Mouse (Mus musculus): ENCODE data around the gene Rbfox3.
A peak's percentile ranks its signal among the peaks of the same experiment; 100 is the strongest.

Rbfox3 gene

GRCm38 (mm10) chr11:118760296-118760988 lies 151.0 kb downstream of the Rbfox3 start:
- DNase-seq (ENCODE audit: low spot score in 2 of 2), result no peak

GRCm38 (mm10) chr11:118759228-118759627 lies 152.2 kb downstream of the Rbfox3 start:
- no peak for DNase-seq (ENCODE audit: low spot score in 2 of 2)

GRCm38 (mm10) chr11:118758277-118758990 lies 153.0 kb downstream of the Rbfox3 start:
- DNase-seq (ENCODE audit: low spot score in 2 of 2), result no peak

- DNase-seq (ENCODE audit: low spot score in 2 of 2), result no peak
Observed at GRCm38 (mm10) chr11:118757488-118757887, 153.9 kb downstream of the Rbfox3 start.

- no peak for DNase-seq (ENCODE audit: low spot score in 2 of 2)
Observed at GRCm38 (mm10) chr11:118755003-118755402, 156.4 kb downstream of the Rbfox3 start.

- no peak for DNase-seq (ENCODE audit: low spot score in 2 of 2)
Observed at GRCm38 (mm10) chr11:118754535-118754934, 156.9 kb downstream of the Rbfox3 start.

GRCm38 (mm10) chr11:118751879-118752616 lies 159.3 kb downstream of the Rbfox3 start:
- DNase-seq (ENCODE audit: low spot score in 2 of 2), result no peak

GRCm38 (mm10) chr11:118750745-118751330 lies 160.6 kb downstream of the Rbfox3 start:
- no peak for DNase-seq (ENCODE audit: low spot score in 2 of 2)

- no peak for DNase-seq (ENCODE audit: low spot score in 2 of 2)
Observed at GRCm38 (mm10) chr11:118749541-118749940, 161.9 kb downstream of the Rbfox3 start.

GRCm38 (mm10) chr11:118748622-118749021 lies 162.8 kb downstream of the Rbfox3 start:
- DNase-seq (ENCODE audit: low spot score in 2 of 2), result no peak

- no peak for DNase-seq (ENCODE audit: low spot score in 2 of 2)
Observed at GRCm38 (mm10) chr11:118745279-118745678, 166.1 kb downstream of the Rbfox3 start.

GRCm38 (mm10) chr11:118744782-118745181 lies 166.6 kb downstream of the Rbfox3 start:
- peak; percentile 45 to 53 for DNase-seq (ENCODE audit: low spot score in 2 of 2)

GRCm38 (mm10) chr11:118742762-118743161 lies 168.6 kb downstream of the Rbfox3 start:
- DNase-seq (ENCODE audit: low spot score in 2 of 2), result peak in 1 of 2 experiments; percentile 12

- DNase-seq (ENCODE audit: low spot score in 2 of 2), result no peak
Observed at GRCm38 (mm10) chr11:118741262-118741661, 170.1 kb downstream of the Rbfox3 start.

- peak; percentile 60 to 73 for DNase-seq (ENCODE audit: low spot score in 2 of 2)
Observed at GRCm38 (mm10) chr11:118740001-118740400, 171.4 kb downstream of the Rbfox3 start.

GRCm38 (mm10) chr11:118738855-118739832 lies 172.3 kb downstream of the Rbfox3 start:
- peak; percentile 67 to 77 for DNase-seq (ENCODE audit: low spot score in 2 of 2)

- DNase-seq (ENCODE audit: low spot score in 2 of 2), result no peak
Observed at GRCm38 (mm10) chr11:118738323-118738722, 173.1 kb downstream of the Rbfox3 start.

GRCm38 (mm10) chr11:118737821-118738220 lies 173.6 kb downstream of the Rbfox3 start:
- no peak for DNase-seq (ENCODE audit: low spot score in 2 of 2)

GRCm38 (mm10) chr11:118736993-118737392 lies 174.4 kb downstream of the Rbfox3 start:
- no peak for DNase-seq (ENCODE audit: low spot score in 2 of 2)

GRCm38 (mm10) chr11:118731655-118732054 lies 179.7 kb downstream of the Rbfox3 start:
- no peak for DNase-seq (ENCODE audit: low spot score in 2 of 2)

GRCm38 (mm10) chr11:118729373-118729772 lies 182.0 kb downstream of the Rbfox3 start:
- peak; percentile 39 to 42 for DNase-seq (ENCODE audit: low spot score in 2 of 2)
